ENCODE assay signal across 16 mouse cellular contexts in genomic region chr7:65389539-65389938, GRCm38 (mm10).
"Had no signal": no experiment of that assay in that cellular context is flagged by ENCODE, and none has a peak within 500 bp of the region (broad histone marks: within the 10 kb centered on the region; RNA-seq: fewer than 3 reads in every experiment).

No protein-coding gene starts in this region.

- H3K9me3 ChIP-seq: lung, embryonic 15.5 days; midbrain, embryonic 13.5 days; midbrain, embryonic 15.5 days; neural tube, embryonic 12.5 days; stomach, embryonic 15.5 days had no signal

- H3K27ac ChIP-seq: macrophage; midbrain, embryonic 13.5 days; midbrain, embryonic 15.5 days; neural tube, embryonic 12.5 days; stomach, embryonic 15.5 days; stomach, postnatal 0 days had no signal

- DNase-seq: lung, adult 2 months; lung, postnatal 14 days; lung, postnatal 36 days; right cerebral cortex, postnatal 14 days; thymus, adult 2 months; thymus, postnatal 25 days; thymus, postnatal 4 days had no signal

- H3K4me3 ChIP-seq: lung, embryonic 15.5 days; megakaryocyte, embryonic 14.5 days; midbrain, embryonic 13.5 days; midbrain, embryonic 15.5 days; neural tube, embryonic 12.5 days; stomach, embryonic 15.5 days had no signal

- H3K27me3 ChIP-seq: lung, embryonic 15.5 days; midbrain, embryonic 13.5 days; midbrain, embryonic 15.5 days; neural tube, embryonic 12.5 days; stomach, embryonic 15.5 days had no signal

- H3K36me3 ChIP-seq: lung, embryonic 15.5 days; midbrain, embryonic 13.5 days; midbrain, embryonic 15.5 days; neural tube, embryonic 12.5 days; stomach, embryonic 15.5 days had no signal

- ATAC-seq: lung, postnatal 0 days; midbrain, embryonic 13.5 days; midbrain, embryonic 15.5 days had no signal

- H3K9ac ChIP-seq: lung, embryonic 15.5 days; midbrain, embryonic 13.5 days; midbrain, embryonic 15.5 days; neural tube, embryonic 12.5 days; stomach, embryonic 15.5 days had no signal
